Mouse (Mus musculus): ENCODE measurements at regions not wholly inside any gene's neighbourhood (a gene's known extent, or its start where the extent isn't known, plus 50 kb on each side); places are given as distances from the start of the nearest gene placed in this dataset.

- no peak for DNase-seq (ENCODE audit: low read depth, low spot score)
Measured at GRCm38 (mm10) chr1:28144824-28145223, 635.2 kb downstream of the Gm597 start.

DNA sequence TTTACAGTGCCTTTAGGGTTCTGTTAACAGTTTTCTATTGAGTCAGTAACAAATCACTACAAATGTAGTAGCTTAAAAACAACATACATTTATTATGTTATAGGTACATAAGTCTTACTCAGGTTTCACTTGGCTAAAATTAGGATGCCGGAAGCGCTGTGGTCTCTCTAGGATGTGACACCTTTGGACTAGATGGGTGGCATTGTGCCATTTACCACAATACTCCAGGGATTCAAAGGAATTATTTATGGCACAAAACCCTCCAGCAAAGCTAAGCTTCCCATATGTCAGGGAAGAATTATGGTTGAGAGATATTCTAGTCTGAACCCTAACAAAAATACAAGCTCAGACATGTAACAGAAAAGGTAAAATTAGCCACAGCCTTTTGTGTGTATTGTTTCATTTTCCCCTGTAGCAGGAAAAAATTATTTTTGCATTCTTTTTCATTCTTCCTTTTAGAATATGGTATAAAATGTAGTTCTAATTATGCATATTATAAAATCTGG lies 678.0 kb downstream of the Gm597 start:
- no peak for DNase-seq (ENCODE audit: low read depth, low spot score)

DNA sequence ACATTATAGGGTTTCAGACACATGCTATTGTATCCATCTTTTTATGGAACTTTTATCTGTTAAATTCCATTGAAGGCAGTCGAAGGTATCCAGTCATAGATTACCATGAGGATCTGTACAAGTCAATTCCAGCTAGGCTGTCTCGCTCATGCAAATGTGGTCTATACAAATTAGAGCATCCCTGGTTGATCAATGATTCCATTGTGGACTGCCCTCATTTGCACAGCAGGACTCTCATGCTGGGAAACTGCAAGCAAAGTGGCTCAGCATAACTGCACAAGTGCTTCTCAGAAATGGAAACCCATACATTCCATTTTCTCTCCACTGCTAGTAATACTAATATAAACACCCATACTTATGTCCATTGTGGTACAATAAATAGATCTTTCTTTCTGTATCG lies 695.6 kb downstream of the Gm597 start:
- DNase-seq (ENCODE audit: low read depth, low spot score) = no peak

- peak; percentile 2 for DNase-seq (ENCODE audit: low read depth, low spot score)
Measured at GRCm38 (mm10) chr1:28053980-28054379, 726.1 kb downstream of the Gm597 start.

DNA sequence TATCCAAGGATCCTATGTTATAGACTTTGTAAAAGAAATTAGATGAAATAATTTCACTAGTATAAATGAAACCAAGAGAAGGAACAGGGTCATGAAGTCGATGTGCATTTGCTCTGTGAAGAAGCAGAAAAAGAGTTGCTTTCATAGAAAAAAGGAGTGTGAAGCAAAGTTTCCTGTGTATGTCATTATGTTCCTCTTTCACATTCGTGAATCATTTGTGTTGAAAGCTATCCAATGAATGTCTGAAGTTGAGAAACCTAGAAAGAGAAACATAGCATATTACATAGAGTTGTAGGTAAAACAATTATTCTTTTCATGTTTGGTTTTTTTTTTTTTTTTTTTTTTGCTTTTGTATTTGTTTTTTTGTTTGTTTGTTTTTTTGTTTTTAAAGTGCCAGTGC lies 732.1 kb downstream of the Gm597 start:
- no peak for DNase-seq (ENCODE audit: low read depth, low spot score)

- DNase-seq (ENCODE audit: low read depth, low spot score) = no peak
Measured at GRCm38 (mm10) chr1:28047379-28047778, 732.7 kb downstream of the Gm597 start.

DNA sequence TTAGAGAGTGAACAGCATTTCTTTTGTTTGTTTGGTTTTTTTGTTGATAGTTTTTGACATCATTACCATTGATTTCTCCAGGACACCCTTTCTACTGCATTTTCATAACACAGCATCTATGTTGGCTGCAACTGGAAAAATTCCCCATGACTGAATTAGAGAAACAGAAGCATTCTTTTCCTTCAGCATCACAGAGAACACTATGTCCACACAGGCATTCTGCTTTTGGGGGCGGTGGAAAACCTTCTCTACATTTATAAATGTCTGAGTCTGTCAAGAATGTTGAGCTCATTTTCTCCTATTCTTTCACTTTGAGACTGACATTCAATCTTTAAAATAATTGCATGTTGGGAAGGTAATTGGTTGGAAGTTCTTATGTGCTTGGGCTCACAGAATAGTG lies 734.4 kb downstream of the Gm597 start:
- DNase-seq (ENCODE audit: low read depth, low spot score) = no peak

GRCm38 (mm10) chr1:28025720-28026119 lies 754.3 kb downstream of the Gm597 start:
- no peak for DNase-seq (ENCODE audit: low read depth, low spot score)

- DNase-seq (ENCODE audit: low read depth, low spot score) = no peak
Measured at GRCm38 (mm10) chr1:27998434-27998833, 781.6 kb downstream of the Gm597 start.

- no peak for DNase-seq (ENCODE audit: low read depth, low spot score)
Measured at GRCm38 (mm10) chr1:27963369-27963768, 816.7 kb downstream of the Gm597 start.
